Mouse (Mus musculus) MEL (cell line): ENCODE measurements around the gene Tubd1. TPM values are rescaled to one million over a fixed set of nuclear protein-coding genes. Genes with fewer than 3 reads are reported as not detected.

ENCODE experiments used
- DNase-seq: peaks from one replicate; pipeline ENCODE4 v3.0.0; 2011; ENCODE audit warnings: low read depth, low spot score
- H3K27ac ChIP-seq: 2 replicates; pipeline ENCODE4 v1.5.1; 2012; ENCODE audit warnings: low read depth, mild to moderate bottlenecking, control low read depth, low read length, moderate library complexity; ENCODE audit not compliant: control insufficient read depth
- H3K27me3 ChIP-seq, 2 experiments: fragments of 150-350 bp in 1 of 2; sonication (generic) in 1 of 2; 2 replicates each; pipeline ENCODE4 v1.6.1; 2012; ENCODE audit warnings: low read length in 2 of 2, mild to moderate bottlenecking in 2 of 2, improper control_type of control experiment in 1 of 2, moderate library complexity in 1 of 2; ENCODE audit not compliant: insufficient read depth in 2 of 2, control insufficient read depth in 1 of 2
- H3K36me3 ChIP-seq, 2 experiments: 2 replicates each; pipeline ENCODE4 v1.6.1; 2012 to 2014; ENCODE audit warnings: low read length in 2 of 2, improper control_type of control experiment in 1 of 2, inconsistent platforms in 1 of 2, mild to moderate bottlenecking in 1 of 2; ENCODE audit not compliant: insufficient read depth in 2 of 2, control insufficient read depth in 1 of 2
- H3K4me1 ChIP-seq, 2 experiments: fragments of 150-350 bp in 1 of 2; sonication (generic) in 1 of 2; 2 replicates each; pipeline ENCODE4 v1.6.1; 2012; ENCODE audit warnings: low read length in 2 of 2, improper control_type of control experiment in 1 of 2, mild to moderate bottlenecking in 1 of 2; ENCODE audit not compliant: insufficient read depth in 2 of 2, control insufficient read depth in 1 of 2
- H3K4me3 ChIP-seq, 2 experiments: fragments of 150-350 bp in 1 of 2; sonication (generic) in 1 of 2; 2 replicates each; pipeline ENCODE4 v1.5.1; 2012; ENCODE audit warnings: low read depth in 2 of 2, low read length in 2 of 2, mild to moderate bottlenecking in 2 of 2, moderate library complexity in 2 of 2, control low read depth in 1 of 2, improper control_type of control experiment in 1 of 2; ENCODE audit not compliant: control insufficient read depth in 1 of 2, insufficient read depth in 1 of 2
- H3K79me2 ChIP-seq: 2 replicates; pipeline ENCODE4 v1.6.1; 2012; ENCODE audit warnings: mild to moderate bottlenecking, low read length, moderate library complexity; ENCODE audit not compliant: control insufficient read depth, poor library complexity, insufficient read depth
- H3K9ac ChIP-seq: 2 replicates; pipeline ENCODE4 v1.6.1; 2012; ENCODE audit warnings: low read depth, mild to moderate bottlenecking, control low read depth, low read length, moderate library complexity; ENCODE audit not compliant: control insufficient read depth, poor library complexity, severe bottlenecking
- H3K9me3 ChIP-seq: fragments of 150-350 bp; sonication (generic); replicated peaks from 2 replicates; pipeline ENCODE4 v1.6.1; 2012; ENCODE audit warnings: mild to moderate bottlenecking, low read length, improper control_type of control experiment, moderate library complexity; ENCODE audit not compliant: insufficient read depth
- BHLHE40 ChIP-seq: IDR thresholded peaks from 2 replicates; pipeline ENCODE4 v1.6.1; 2012; ENCODE audit warnings: low read depth, mild to moderate bottlenecking, inconsistent platforms, low read length, improper control_type of control experiment, borderline replicate concordance
- CHD1 ChIP-seq: IDR thresholded peaks from 2 replicates; pipeline ENCODE4 v1.6.1; 2012; ENCODE audit warnings: low read depth, mild to moderate bottlenecking, inconsistent platforms, low read length, improper control_type of control experiment
- CHD2 ChIP-seq: IDR thresholded peaks from 2 replicates; pipeline ENCODE4 v1.6.1; 2011; ENCODE audit warnings: low read length, improper control_type of control experiment
- CTCF ChIP-seq, 3 experiments: IDR thresholded peaks in 2 of 3; conservative IDR thresholded peaks in 1 of 3; 2 replicates each; pipeline ENCODE4 v1.5.1; 2011 to 2012; ENCODE audit warnings: low read length in 3 of 3, low read depth in 2 of 3, mild to moderate bottlenecking in 2 of 3, improper control_type of control experiment in 1 of 3, inconsistent platforms in 1 of 3, mixed read lengths in 1 of 3, moderate library complexity in 1 of 3; ENCODE audit not compliant: control insufficient read depth in 1 of 3, insufficient read depth in 1 of 3, poor library complexity in 1 of 3, severe bottlenecking in 1 of 3
- E2F4 ChIP-seq: IDR thresholded peaks from 2 replicates; pipeline ENCODE4 v1.6.1; 2011; ENCODE audit warnings: low read depth, low read length, improper control_type of control experiment, borderline replicate concordance
- ELF1 ChIP-seq: IDR thresholded peaks from 2 replicates; pipeline ENCODE4 v1.6.1; 2014; ENCODE audit warnings: low read depth, mild to moderate bottlenecking, inconsistent platforms, low read length, improper control_type of control experiment, moderate library complexity
- EP300 ChIP-seq, 2 experiments: IDR thresholded peaks; 2 replicates each; pipeline ENCODE4 v1.6.1; 2011; ENCODE audit warnings: improper control_type of control experiment in 2 of 2, low read length in 2 of 2, low read depth in 1 of 2, mild to moderate bottlenecking in 1 of 2
- ETS1 ChIP-seq: IDR thresholded peaks from 2 replicates; pipeline ENCODE4 v1.6.1; 2012; ENCODE audit warnings: low read depth, mild to moderate bottlenecking, inconsistent platforms, low read length, improper control_type of control experiment, moderate library complexity
- GABPA ChIP-seq: IDR thresholded peaks from 2 replicates; pipeline ENCODE4 v1.6.1; 2012; ENCODE audit warnings: low read depth, mild to moderate bottlenecking, inconsistent platforms, low read length, improper control_type of control experiment, moderate library complexity
- GATA1 ChIP-seq: IDR thresholded peaks from 2 replicates; pipeline ENCODE4 v1.6.1; 2011; ENCODE audit warnings: low read depth, low read length, improper control_type of control experiment
- HCFC1 ChIP-seq: IDR thresholded peaks from 2 replicates; pipeline ENCODE4 v1.6.1; 2012; ENCODE audit warnings: low read depth, mild to moderate bottlenecking, inconsistent platforms, low read length, improper control_type of control experiment, moderate library complexity
- JUND ChIP-seq: IDR thresholded peaks from 2 replicates; pipeline ENCODE4 v1.6.1; 2011; ENCODE audit warnings: low read depth, mild to moderate bottlenecking, improper control_type of control experiment, low read length
- KAT2A ChIP-seq: conservative IDR thresholded peaks from 2 replicates; pipeline ENCODE4 v1.6.1; 2012; ENCODE audit warnings: low read depth, low read length, improper control_type of control experiment, inconsistent platforms
- MAX ChIP-seq: IDR thresholded peaks from 2 replicates; pipeline ENCODE4 v1.6.1; 2011; ENCODE audit warnings: low read length, improper control_type of control experiment
- MEF2A ChIP-seq: IDR thresholded peaks from 2 replicates; pipeline ENCODE4 v1.6.1; 2014; ENCODE audit warnings: low read depth, mild to moderate bottlenecking, inconsistent platforms, low read length, improper control_type of control experiment; ENCODE audit not compliant: poor library complexity, insufficient replicate concordance, severe bottlenecking; ENCODE audit errors: extremely low read depth
- MXI1 ChIP-seq: IDR thresholded peaks from 2 replicates; pipeline ENCODE4 v1.6.1; 2011; ENCODE audit warnings: mild to moderate bottlenecking, low read depth, low read length, improper control_type of control experiment
- MYB ChIP-seq: IDR thresholded peaks from 2 replicates; pipeline ENCODE4 v1.6.1; 2011; ENCODE audit warnings: mild to moderate bottlenecking, low read depth, low read length, improper control_type of control experiment
- NELFE ChIP-seq: IDR thresholded peaks from 2 replicates; pipeline ENCODE4 v1.6.1; 2011; ENCODE audit warnings: low read depth, low read length, improper control_type of control experiment
- NRF1 ChIP-seq: IDR thresholded peaks from 2 replicates; pipeline ENCODE4 v1.6.1; 2014; ENCODE audit warnings: low read depth, mild to moderate bottlenecking, inconsistent platforms, low read length, improper control_type of control experiment, moderate library complexity; ENCODE audit not compliant: poor library complexity, insufficient read depth, severe bottlenecking
- POLR2A ChIP-seq, 2 experiments: IDR thresholded peaks; 2 replicates each; pipeline ENCODE4 v1.6.1; 2011 to 2012; ENCODE audit warnings: low read length in 2 of 2, mild to moderate bottlenecking in 2 of 2, control low read depth in 1 of 2, improper control_type of control experiment in 1 of 2, low read depth in 1 of 2, moderate library complexity in 1 of 2; ENCODE audit not compliant: control insufficient read depth in 1 of 2, insufficient read depth in 1 of 2, poor library complexity in 1 of 2
- POLR2AphosphoS2 ChIP-seq: IDR thresholded peaks from 2 replicates; pipeline ENCODE4 v1.6.1; 2011; ENCODE audit warnings: low read length, improper control_type of control experiment
- POLR2AphosphoS5 ChIP-seq: IDR thresholded peaks from 2 replicates; pipeline ENCODE4 v1.6.1; 2012; ENCODE audit warnings: low read depth, borderline replicate concordance, mild to moderate bottlenecking, inconsistent platforms, low read length, moderate library complexity, mixed read lengths
- RAD21 ChIP-seq: IDR thresholded peaks from 2 replicates; pipeline ENCODE4 v1.6.1; 2011; ENCODE audit warnings: mild to moderate bottlenecking, low read depth, low read length, improper control_type of control experiment
- SIN3A ChIP-seq: IDR thresholded peaks from 2 replicates; pipeline ENCODE4 v1.6.1; 2012; ENCODE audit warnings: low read length, improper control_type of control experiment, inconsistent platforms
- SMC3 ChIP-seq: IDR thresholded peaks from 2 replicates; pipeline ENCODE4 v1.6.1; 2011; ENCODE audit warnings: low read depth, low read length, improper control_type of control experiment
- TAL1 ChIP-seq: IDR thresholded peaks from 2 replicates; pipeline ENCODE4 v1.6.1; 2012; ENCODE audit warnings: mild to moderate bottlenecking, inconsistent platforms, low read length, moderate library complexity, mixed read lengths
- TBP ChIP-seq: IDR thresholded peaks from 2 replicates; pipeline ENCODE4 v1.8.0; 2011; ENCODE audit warnings: low read depth, low read length, improper control_type of control experiment
- TCF12 ChIP-seq: IDR thresholded peaks from 2 replicates; pipeline ENCODE4 v1.6.1; 2014; ENCODE audit warnings: low read depth, mild to moderate bottlenecking, inconsistent platforms, low read length, improper control_type of control experiment, moderate library complexity
- UBTF ChIP-seq: IDR thresholded peaks from 2 replicates; pipeline ENCODE4 v1.6.1; 2012; ENCODE audit warnings: low read depth, mild to moderate bottlenecking, inconsistent platforms, low read length, improper control_type of control experiment, moderate library complexity, borderline replicate concordance; ENCODE audit not compliant: insufficient read depth
- USF1 ChIP-seq: IDR thresholded peaks from 2 replicates; pipeline ENCODE4 v1.6.1; 2014; ENCODE audit warnings: low read depth, mild to moderate bottlenecking, inconsistent platforms, low read length, improper control_type of control experiment, moderate library complexity
- USF2 ChIP-seq, 2 experiments: IDR thresholded peaks; 2 replicates each; pipeline ENCODE4 v1.6.1; 2011 to 2012; ENCODE audit warnings: improper control_type of control experiment in 2 of 2, low read length in 2 of 2, borderline replicate concordance in 1 of 2, inconsistent platforms in 1 of 2, low read depth in 1 of 2, mild to moderate bottlenecking in 1 of 2; ENCODE audit not compliant: insufficient read depth in 1 of 2
- ZC3H11A ChIP-seq: IDR thresholded peaks from 2 replicates; pipeline ENCODE4 v1.6.1; 2012; ENCODE audit warnings: low read depth, mild to moderate bottlenecking, inconsistent platforms, low read length, improper control_type of control experiment
- ZKSCAN1 ChIP-seq: IDR thresholded peaks from 2 replicates; pipeline ENCODE4 v1.6.1; 2012; ENCODE audit warnings: low read depth, mild to moderate bottlenecking, inconsistent platforms, low read length, improper control_type of control experiment, moderate library complexity
- ZMIZ1 ChIP-seq: IDR thresholded peaks from 2 replicates; pipeline ENCODE4 v1.6.1; 2012; ENCODE audit warnings: low read depth, mild to moderate bottlenecking, inconsistent platforms, low read length, improper control_type of control experiment, moderate library complexity
- polyA plus RNA-seq, 2 experiments: library from polyadenylated mRNA; stranded (reverse) in 1 of 2; unstranded in 1 of 2; fragments of >175 nt in 1 of 2; fragments of >200 nt in 1 of 2; gene quantifications; 2 replicates each; pipeline versions ENCODE4 v1.2.1 to v1.2.4; 2012; ENCODE audit warnings: low replicate concordance in 2 of 2, low read depth in 1 of 2; ENCODE audit not compliant: insufficient read length in 2 of 2, insufficient read depth in 1 of 2, missing spikeins in 1 of 2
- total RNA-seq: library from RNA; depleted of rRNA; stranded (reverse); fragments of 300-350 nt; gene quantifications from 2 replicates; pipeline ENCODE4 v1.2.3, GENCODE M21; 2012

Tubd1 gene
- total and polyA plus RNA-seq, 3 experiments: 14.4 to 23.4 TPM; not detected in 1

- TF ChIP-seq GABPA (no peak), BHLHE40 (0 out of 2 replicates have a peak, but pooled peaks have one; percentile 22), NRF1 (no peak), ZMIZ1 (peak; percentile 18; the same call in 1 of the 2 replicates), ELF1 (no peak), UBTF (no peak), E2F4 (no peak), USF1 (no peak), HCFC1 (no peak), CTCF (IDR thresholded peaks at IDR 0.05 in 2 of 3, conservative IDR thresholded peaks at IDR 0.05 in 1 of 3; ENCODE audit: control insufficient read depth in 1 of 3, insufficient read depth in 1 of 3, low read depth in 2 of 3, low read length in 3 of 3, poor library complexity in 1 of 3, severe bottlenecking in 1 of 3) (no peak), SMC3 (no peak), POLR2AphosphoS2 (no peak), POLR2A (IDR thresholded peaks at IDR 0.05; ENCODE audit: control insufficient read depth in 1 of 2, insufficient read depth in 1 of 2, low read depth in 1 of 2, low read length in 2 of 2, poor library complexity in 1 of 2) (no peak), NELFE (peak; percentile 21; the same call in 1 of the 2 replicates), ETS1 (peak; percentile 81), RAD21 (no peak), CHD1 (no peak; the same call in 1 of the 2 replicates)
Observed at GRCm38 (mm10) chr11:86591931-86592616, 47.3 kb downstream of the Tubd1 start (continued).

GRCm38 (mm10) chr11:86592993-86593392 is 48.2 kb downstream of the Tubd1 start:
- H3K27ac ChIP-seq: peak overlapping the region; percentile 100
- H3K9ac ChIP-seq: peak overlapping the region; percentile 82
- peak overlapping the region; percentile 33 to 37 for H3K4me3 ChIP-seq
- no peaks in the 10 kb centered on the region for H3K9me3 ChIP-seq
- no peaks in the 10 kb centered on the region for H3K27me3 ChIP-seq
- DNase-seq: peak; percentile 99
- H3K36me3 ChIP-seq: peaks cover 0 to 56% of the 10 kb centered on the region in 2 experiments; a peak in 2 of 4 replicates
- peaks cover 5% of the 10 kb centered on the region for H3K79me2 ChIP-seq
- peaks cover 29 to 35% of the 10 kb centered on the region in 2 experiments for H3K4me1 ChIP-seq
- TF ChIP-seq MAX (no peak), MXI1 (peak; percentile 58; the same call in 1 of the 2 replicates), GATA1 (peak; percentile 97), EP300 (IDR thresholded peaks at IDR 0.05; ENCODE audit: low read depth in 1 of 2, low read length in 2 of 2) (peak; percentile 99 to 100), HCFC1 (peak; percentile 47), JUND (peak; percentile 93), POLR2AphosphoS2 (peak; percentile 94), POLR2AphosphoS5 (no peak), TAL1 (peak; percentile 27), ZKSCAN1 (no peak), ZC3H11A (no peak), E2F4 (no peak), ZMIZ1 (peak; percentile 91), BHLHE40 (peak; percentile 69), TBP (peak; percentile 95), CHD2 (peak; percentile 89), KAT2A (peak; percentile 28; the same call in 1 of the 2 replicates), MEF2A (no peak), USF2 (IDR thresholded peaks at IDR 0.05; ENCODE audit: borderline replicate concordance in 1 of 2, insufficient read depth in 1 of 2, low read depth in 1 of 2, low read length in 2 of 2) (no peak), SIN3A (peak; percentile 99), TCF12 (peak; percentile 92), MYB (peak; percentile 99), NELFE (peak; percentile 93)
